Mouse (Mus musculus) layer of hippocampus, adult 11-12 months (tissue): ENCODE data around the gene Gm20772.
"Not testable (repeated sequence)": the region's sequence is repeated elsewhere in the genome, so short reads cannot be mapped to it uniquely, and the experiment has no call there.

Source experiments
- DNase-seq: peaks from one replicate; pipeline ENCODE4 v3.0.0; 2022; ENCODE audit warnings: low spot score

Gene Gm20772

DNA sequence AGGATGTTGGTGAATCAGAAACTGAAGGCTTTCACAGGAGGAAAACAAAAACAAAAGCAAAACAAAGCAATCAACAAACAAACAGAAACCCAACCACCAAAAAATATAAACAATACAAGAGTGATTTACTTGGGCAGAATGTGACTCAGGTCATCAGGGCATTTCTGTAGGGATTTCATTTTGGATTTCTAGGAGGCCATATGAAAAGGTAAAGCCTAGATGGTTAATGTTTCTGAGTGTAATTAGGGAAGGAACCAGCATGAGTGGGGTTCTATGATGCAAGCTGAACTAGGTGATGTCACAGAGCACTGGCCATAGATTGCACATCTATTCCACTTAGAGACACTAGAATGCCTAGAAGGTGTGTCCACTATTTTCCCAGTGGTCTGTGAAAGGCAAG is at the start of gene Gm20772, which contains the start of gene Gm20831:
Gene Gm20772 (plus strand): TSS at position 301 of the 400 bp plus-strand sequence.
Gene Gm20831 (plus strand): TSS at position 301 of the 400 bp plus-strand sequence.
- DNase-seq = not testable (repeated sequence)

DNA sequence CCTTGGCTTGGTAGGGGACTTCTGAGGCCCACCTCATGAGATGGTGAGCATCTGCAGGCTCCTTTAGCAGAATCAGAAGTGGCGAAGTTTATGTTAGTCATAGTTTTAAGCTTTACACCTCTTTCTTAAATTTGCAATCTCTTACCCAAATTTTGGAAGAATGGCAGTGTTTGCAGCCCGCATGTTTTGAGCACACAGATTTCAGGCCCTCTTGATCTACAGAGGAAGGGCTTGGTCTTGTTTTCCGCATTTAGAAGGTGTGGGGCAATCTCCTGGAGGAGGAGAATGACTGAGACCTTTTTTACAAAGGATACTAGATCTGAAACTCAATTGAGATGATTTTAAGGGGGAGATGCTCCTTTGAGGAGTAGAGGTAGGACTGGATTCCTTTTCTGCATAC is 28.4 kb upstream of the Gm20772 start, which contains the start of gene Gm21904:
Gene Gm21904 (minus strand): TSS at position 101 of the 400 bp plus-strand sequence.
- not testable (repeated sequence) for DNase-seq
